Mouse (Mus musculus): ENCODE measurements at regions not wholly inside any gene's neighbourhood (a gene's known extent, or its start where the extent isn't known, plus 50 kb on each side); places are given as distances from the start of the nearest gene placed in this dataset.

DNA sequence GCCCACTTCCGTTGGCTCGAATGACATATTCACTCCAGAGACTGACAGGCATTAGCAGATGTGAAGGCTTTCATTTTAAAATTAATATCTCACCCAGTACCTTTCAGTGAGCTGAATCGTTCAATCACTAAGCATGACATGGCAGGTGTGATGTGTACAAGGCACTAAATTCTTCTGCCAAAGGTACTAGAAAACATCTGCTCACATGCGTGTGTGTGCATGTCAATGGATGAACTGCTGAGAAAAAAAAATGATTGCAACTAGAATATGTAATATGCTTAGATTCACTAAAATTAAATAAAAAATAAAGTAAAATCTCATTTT lies 191.6 kb upstream of the Mageb18 start:
- no peak for DNase-seq (ENCODE audit: low spot score in 2 of 2)
- intact Hi-C loops (cut with DNase I): no loop called here

DNA sequence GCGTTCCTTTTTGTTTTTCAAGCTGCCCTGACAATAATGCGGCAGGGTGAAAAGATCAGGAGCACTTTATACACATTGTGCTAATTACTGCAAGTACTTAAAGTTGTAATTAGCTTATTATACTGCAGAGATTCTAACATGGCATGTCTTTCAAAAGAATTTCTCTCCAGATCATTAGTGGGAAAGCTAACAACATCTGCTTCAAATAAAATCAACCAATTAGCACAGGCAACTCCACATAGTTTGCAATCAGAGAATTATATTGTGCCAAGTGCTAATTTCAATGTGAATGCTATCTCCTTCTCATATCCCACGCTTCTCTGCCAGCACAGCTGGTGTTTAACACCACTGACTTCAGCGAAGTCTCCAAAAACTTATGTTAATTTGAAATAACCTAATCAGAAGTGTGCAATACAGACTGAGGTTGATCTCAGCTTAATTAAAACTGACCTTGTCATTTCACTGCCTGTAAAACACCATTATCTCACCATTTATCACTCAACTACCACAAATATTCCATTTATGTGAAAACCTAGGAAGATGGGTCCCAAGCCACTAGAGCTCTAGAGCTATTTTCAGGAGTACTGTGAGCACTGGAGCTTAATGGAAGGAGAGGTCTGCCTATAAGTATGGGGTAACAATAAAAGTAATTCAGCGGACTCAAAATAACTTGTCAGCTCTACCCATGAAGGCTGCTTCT lies 191.1 kb upstream of the Mageb18 start:
- peak in 1 of 2 experiments; percentile 2 for DNase-seq (ENCODE audit: low spot score in 2 of 2)
- intact Hi-C loops (cut with DNase I): no loop called here

DNA sequence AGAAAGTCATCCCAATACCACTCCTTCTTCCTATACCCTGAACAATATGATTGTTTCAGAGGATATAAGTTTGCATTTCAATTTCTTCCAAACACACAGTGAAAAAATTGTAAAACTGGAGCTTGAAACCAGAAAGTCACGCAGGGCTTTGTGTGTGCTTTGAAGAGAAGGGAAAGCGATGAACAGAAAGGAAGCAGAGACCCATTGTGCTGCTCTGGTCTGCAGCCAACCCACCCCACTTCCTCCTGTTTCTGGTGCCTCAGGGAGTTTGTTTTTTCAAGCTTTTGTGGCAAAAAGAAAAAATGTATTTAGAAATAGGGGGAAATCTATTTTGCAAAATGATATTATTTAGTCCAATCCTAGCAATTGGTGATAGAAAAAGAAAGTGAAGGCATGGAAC lies 187.4 kb upstream of the Mageb18 start:
- no peak for DNase-seq (ENCODE audit: low spot score in 2 of 2)
- intact Hi-C loops (cut with DNase I): no loop called here

DNA sequence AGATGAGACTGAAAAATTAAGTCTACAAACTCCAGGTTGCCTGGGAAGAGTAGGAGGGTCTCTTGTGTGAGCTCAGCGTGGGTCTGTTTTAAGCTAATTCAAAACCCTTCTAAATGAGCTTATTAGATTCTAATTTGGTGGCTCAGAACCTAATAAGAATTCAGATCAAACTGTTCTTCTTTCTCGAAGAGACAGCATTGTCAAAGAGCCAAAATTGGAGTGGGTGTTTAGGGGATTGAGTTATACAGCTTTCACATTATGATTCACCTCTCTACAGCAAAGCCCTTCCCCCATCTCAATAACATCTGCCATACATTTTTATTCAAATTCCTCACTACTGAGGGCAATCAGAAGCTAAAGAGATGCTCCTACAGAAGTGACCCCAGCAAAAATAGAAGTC lies 140.7 kb upstream of the Mageb18 start:
- peak in 1 of 2 experiments; percentile 1 for DNase-seq (ENCODE audit: low spot score in 2 of 2)
- intact Hi-C loops (cut with DNase I): no loop called here

DNA sequence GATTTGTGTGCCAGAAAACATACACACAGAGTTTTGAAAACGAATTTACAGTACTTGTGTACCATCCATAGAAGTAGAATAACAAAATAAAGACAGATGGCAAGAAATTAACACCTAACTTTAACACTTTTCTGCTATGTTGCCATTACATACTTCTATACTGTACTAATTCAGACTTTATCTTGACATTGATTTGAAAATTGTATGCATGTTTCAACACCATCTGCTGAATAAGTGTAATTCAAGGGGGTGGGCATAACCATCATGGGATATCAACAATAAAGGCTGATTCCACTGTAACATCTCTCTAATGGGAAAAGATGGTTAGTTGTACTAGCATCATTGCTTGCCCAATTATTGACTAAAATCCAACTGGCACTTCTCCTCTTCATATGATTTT lies 110.9 kb upstream of the Mageb18 start:
- DNase-seq (ENCODE audit: low spot score in 2 of 2): no peak
- intact Hi-C loops (cut with DNase I): no loop called here

DNA sequence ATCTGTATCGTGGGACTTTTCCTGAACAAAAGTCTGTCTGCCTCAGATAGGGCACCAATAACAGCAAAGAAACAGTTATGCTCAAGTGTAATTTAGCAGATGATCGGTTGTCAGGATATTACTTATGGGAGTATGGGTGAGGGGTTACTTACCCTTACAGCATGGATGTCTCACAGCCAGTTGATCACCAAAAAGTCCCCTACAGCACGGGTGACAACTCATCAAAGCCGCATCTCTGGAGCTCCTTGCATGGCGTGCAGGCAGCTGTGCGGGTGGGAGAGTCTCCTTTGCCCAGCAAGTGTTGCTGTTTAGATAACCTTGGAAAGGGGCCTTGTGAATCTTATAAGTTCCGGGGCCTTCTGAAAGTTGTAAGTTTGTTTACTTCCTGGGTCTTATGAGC lies 80.4 kb upstream of the Mageb18 start:
- DNase-seq (ENCODE audit: low spot score in 2 of 2): no peak
- intact Hi-C loops (cut with DNase I): no loop called here

DNA sequence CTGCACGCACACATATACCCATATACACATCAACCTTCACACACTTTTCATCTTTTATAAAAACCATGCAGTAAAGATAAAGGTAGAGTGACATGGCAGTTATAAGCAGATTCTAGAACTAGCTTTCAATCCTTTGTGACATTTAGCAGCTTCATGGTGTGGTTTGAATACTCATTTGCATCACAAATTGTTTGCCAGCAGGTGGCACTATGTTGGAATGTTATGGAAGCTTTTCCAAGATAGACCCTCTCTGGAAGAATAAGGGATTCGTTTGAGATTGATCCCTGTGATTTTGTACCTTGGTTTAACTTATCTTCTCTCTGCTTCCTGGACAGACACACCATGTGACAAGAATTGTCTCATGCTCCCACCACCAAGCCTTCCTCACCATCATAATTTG lies 61.8 kb upstream of the Mageb18 start:
- intact Hi-C loops (cut with DNase I): no loop called here
- DNase-seq (ENCODE audit: low spot score in 2 of 2): peak in 1 of 2 experiments; percentile 3
